Mouse (Mus musculus) midbrain, embryonic 16.5 days (tissue): Measurements from ENCODE around the gene Gm20661. TPM values are rescaled to one million over a fixed set of nuclear protein-coding genes. Genes with fewer than 3 reads are reported as not detected.

Experiments used
- ATAC-seq: fragments of 200-750 bp; cut with Nextera tagmentation; 2 replicates; pipeline ENCODE4 v1.8.0; 2017; ENCODE audit warnings: moderate TSS enrichment
- H3K27ac ChIP-seq: fragments of 300-500 bp; sonication (generic); 2 replicates; pipeline ENCODE4 v1.5.1; 2014; ENCODE audit warnings: mild to moderate bottlenecking, low read length, mixed read lengths
- H3K27me3 ChIP-seq: fragments of 300-500 bp; sonication (generic); 2 replicates; pipeline ENCODE4 v1.6.1; 2014; ENCODE audit warnings: low read depth, low read length, mixed read lengths; ENCODE audit not compliant: control insufficient read depth, insufficient read depth
- H3K36me3 ChIP-seq: fragments of 300-500 bp; sonication (generic); 2 replicates; pipeline ENCODE4 v1.6.1; 2014; ENCODE audit warnings: mild to moderate bottlenecking, low read length, moderate library complexity, mixed read lengths; ENCODE audit not compliant: control insufficient read depth, insufficient read depth
- H3K4me1 ChIP-seq: fragments of 300-500 bp; sonication (generic); 2 replicates; pipeline ENCODE4 v1.6.1; 2014; ENCODE audit warnings: mild to moderate bottlenecking, low read length, mixed read lengths; ENCODE audit not compliant: control insufficient read depth, insufficient read depth
- H3K4me2 ChIP-seq: fragments of 300-500 bp; sonication (generic); 2 replicates; pipeline ENCODE4 v1.6.1; 2014; ENCODE audit warnings: mild to moderate bottlenecking, low read length, mixed read lengths
- H3K4me3 ChIP-seq: fragments of 300-500 bp; sonication (generic); 2 replicates; pipeline ENCODE4 v1.5.1; 2014; ENCODE audit warnings: low read depth, mild to moderate bottlenecking, low read length, moderate library complexity, mixed read lengths
- H3K9ac ChIP-seq: fragments of 300-500 bp; sonication (generic); 2 replicates; pipeline ENCODE4 v1.6.1; 2014; ENCODE audit warnings: low read depth, low read length, mixed read lengths
- H3K9me3 ChIP-seq: fragments of 300-500 bp; sonication (generic); replicated peaks from 2 replicates; pipeline ENCODE4 v1.6.1; 2014; ENCODE audit warnings: mild to moderate bottlenecking, low read length, mixed read lengths; ENCODE audit not compliant: control insufficient read depth, poor library complexity, severe bottlenecking
- WGBS: fragments of 180-500 bp; shearing (Covaris S2); extraction: QIAGEN DNeasy Blood & Tissue Kit; methylation state at CpG from one replicate; pipeline ENCODE4 v1.1.7; 2014; 5-methylcytosine and 5-hydroxymethylcytosine counted together
- polyA plus RNA-seq: library from polyadenylated mRNA; unstranded; fragments of >200 nt; fragmentation: Nextera tagmentation; extraction: Ambion mirVana; gene quantifications from 2 replicates; pipeline ENCODE4 v1.2.1, GENCODE M21; 2015

Gene Gm20661
- 0.65 and 0.67 TPM in 2 replicates for polyA plus RNA-seq

DNA sequence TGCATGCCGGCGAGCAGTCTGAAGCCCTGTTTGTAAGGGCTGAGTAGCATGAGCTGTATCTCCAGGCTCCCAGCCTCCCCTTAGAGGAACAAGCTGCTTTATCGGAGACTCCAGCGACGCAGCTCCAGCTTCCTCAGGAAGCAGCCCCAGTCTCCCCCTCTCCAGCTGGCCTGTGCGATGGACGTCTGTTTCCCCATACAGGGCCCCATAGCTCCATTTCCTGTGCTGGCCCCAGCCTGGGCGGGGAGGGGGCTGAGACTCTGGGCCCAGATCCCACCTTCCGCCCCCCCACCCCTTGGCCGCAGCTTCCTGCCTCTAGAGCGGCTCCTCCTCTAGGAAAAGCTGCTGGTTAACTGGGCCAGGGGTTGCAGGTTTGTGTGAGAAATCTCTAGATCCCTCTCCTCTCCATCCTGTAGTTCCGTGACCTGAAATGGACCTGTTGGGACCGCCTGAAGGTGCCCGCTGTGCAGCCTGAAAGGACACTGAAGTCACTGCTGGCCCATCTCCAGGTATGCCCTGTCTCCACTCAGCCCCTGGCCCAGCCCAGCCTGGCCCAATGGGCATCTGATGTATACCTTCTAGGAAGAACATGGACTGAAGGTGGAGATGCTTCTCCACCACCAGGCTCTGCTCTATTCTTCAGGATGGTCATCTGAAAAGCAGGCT, at the start of gene Gm20661:
Gm20661 (plus strand) TSS at position 378 of the 666 bp plus-strand sequence.
- Histone ChIP-seq H3K27ac (peak within 1 kb of the TSS; percentile 75), H3K36me3 (no peaks in the 10 kb centered on the region), H3K4me3 (0 out of 2 replicates have a peak within 1 kb of the TSS, but pooled peaks have one; percentile 3), H3K9ac (no peak within 1 kb of the TSS), H3K9me3 (no peaks in the 10 kb centered on the region), H3K27me3 (peaks cover 7% of the 10 kb centered on the region), H3K4me1 (peaks cover 10% of the 10 kb centered on the region), H3K4me2 (peak within 1 kb of the TSS; percentile 89; the same call in 1 of the 2 replicates)
- 65% methylated on average over 14 of the region's 14 CpGs for WGBS
- ATAC-seq: no peak

GRCm38 (mm10) chr9:107934146-107934545, 48.7 kb upstream of the Gm20661 start:
- no peak for ATAC-seq
- WGBS: 84% methylated on average over 11 of the region's 11 CpGs
- Histone ChIP-seq H3K36me3 (no peaks in the 10 kb centered on the region), H3K4me1 (peaks cover 12% of the 10 kb centered on the region), H3K4me3 (no peak overlapping the region), H3K9ac (no peak overlapping the region), H3K4me2 (no peak overlapping the region), H3K27me3 (no peaks in the 10 kb centered on the region), H3K27ac (no peak overlapping the region), H3K9me3 (no peaks in the 10 kb centered on the region)

DNA sequence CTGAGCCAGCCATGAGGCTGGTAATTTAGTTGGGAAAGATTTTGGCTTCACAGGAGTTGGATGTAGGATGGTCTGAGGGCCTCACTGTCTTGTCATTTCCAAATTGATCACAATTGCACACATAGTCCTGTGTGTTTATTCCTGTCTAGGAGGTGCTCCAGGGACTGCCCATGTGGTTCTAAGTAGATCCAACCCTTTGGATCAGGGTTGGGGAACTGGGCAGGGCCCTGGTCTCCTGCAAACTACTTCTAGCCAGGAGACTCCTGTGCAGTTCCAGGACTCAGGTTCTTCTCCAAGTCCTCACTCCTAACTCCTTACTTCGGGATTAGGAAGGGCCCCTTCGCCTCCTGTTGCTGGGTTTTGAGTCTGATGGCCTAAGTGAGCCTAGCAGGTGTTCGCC, 47.5 kb upstream of the Gm20661 start, which contains the start of gene Camkv:
Camkv (plus strand) TSS at position 301 of the 400 bp plus-strand sequence.
- peaks cover 12% of the 10 kb centered on the region for H3K4me1 ChIP-seq
- H3K9ac ChIP-seq: peak within 1 kb of the TSS; percentile 76
- no peak for ATAC-seq
- H3K4me2 ChIP-seq: peak within 1 kb of the TSS; percentile 81
- H3K27me3 ChIP-seq: no peaks in the 10 kb centered on the region
- WGBS: 3% methylated on average over 3 of the region's 3 CpGs
- no peaks in the 10 kb centered on the region for H3K36me3 ChIP-seq
- H3K9me3 ChIP-seq: no peaks in the 10 kb centered on the region
- peak within 1 kb of the TSS; percentile 65 for H3K4me3 ChIP-seq
- peak within 1 kb of the TSS; percentile 58 for H3K27ac ChIP-seq

DNA sequence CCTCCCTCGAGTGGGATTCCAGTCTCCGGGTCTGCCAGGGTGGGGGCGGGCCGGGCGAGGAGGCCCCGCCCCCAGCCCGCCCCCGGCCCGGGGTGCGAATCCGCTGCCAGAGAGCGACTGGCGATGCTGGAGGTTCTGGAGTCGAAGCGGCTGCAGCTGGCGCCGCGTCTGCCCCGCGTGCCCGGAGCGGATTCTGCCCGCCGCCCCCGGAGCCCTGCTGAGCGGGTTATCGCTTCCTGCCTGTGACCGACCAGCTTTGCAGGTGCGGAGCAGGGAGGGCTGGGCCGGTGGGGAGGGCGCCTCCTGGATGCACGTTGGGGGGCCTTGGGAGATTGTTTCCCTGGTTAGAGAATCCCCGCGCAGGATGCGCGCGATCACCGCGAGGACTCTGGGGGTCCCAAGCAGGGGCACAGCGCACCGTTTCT, 47.1 kb upstream of the Gm20661 start:
- peak overlapping the region; percentile 65 for H3K4me3 ChIP-seq
- H3K36me3 ChIP-seq: no peaks in the 10 kb centered on the region
- peak overlapping the region; percentile 76 for H3K9ac ChIP-seq
- H3K27me3 ChIP-seq: no peaks in the 10 kb centered on the region
- peak; percentile 59 for ATAC-seq
- H3K4me2 ChIP-seq: peak overlapping the region; percentile 81
- peaks cover 12% of the 10 kb centered on the region for H3K4me1 ChIP-seq
- H3K9me3 ChIP-seq: no peaks in the 10 kb centered on the region
- peak overlapping the region; percentile 58 for H3K27ac ChIP-seq
- WGBS: under 1% methylated on average over 40 of the region's 41 CpGs

- H3K4me3 ChIP-seq: peak overlapping the region; percentile 65
- H3K27me3 ChIP-seq: no peaks in the 10 kb centered on the region
- H3K36me3 ChIP-seq: no peaks in the 10 kb centered on the region
- peaks cover 12% of the 10 kb centered on the region for H3K4me1 ChIP-seq
- H3K9me3 ChIP-seq: no peaks in the 10 kb centered on the region
- peak overlapping the region; percentile 81 for H3K4me2 ChIP-seq
- no peak overlapping the region for H3K27ac ChIP-seq
- peak; percentile 79 for ATAC-seq
- peak overlapping the region; percentile 76 for H3K9ac ChIP-seq
- under 1% methylated on average over 29 of the region's 29 CpGs for WGBS
These were observed 46.5 kb upstream of the Gm20661 start for GRCm38 (mm10) chr9:107936215-107936822.

DNA sequence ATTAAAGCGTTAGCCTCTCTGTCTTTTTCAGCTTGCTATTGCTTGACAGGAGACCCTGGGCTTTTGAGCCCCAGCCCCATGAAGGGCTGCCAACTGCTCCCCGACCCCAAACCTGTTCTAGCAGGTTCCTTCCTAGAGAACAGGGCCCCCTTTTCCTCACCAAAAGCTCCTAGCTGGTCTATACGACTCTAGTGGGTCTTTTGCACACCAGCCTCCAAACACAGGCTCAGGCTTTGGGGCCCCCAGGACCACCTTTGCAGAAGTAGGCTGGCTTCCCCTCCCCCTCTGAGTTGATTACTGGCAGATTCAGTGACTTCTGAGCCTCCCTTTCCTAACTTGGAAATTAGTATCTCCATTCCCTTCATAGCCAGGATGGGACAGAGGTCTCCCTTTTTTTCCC, 46.0 kb upstream of the Gm20661 start:
- Histone ChIP-seq H3K27me3 (no peaks in the 10 kb centered on the region), H3K36me3 (no peaks in the 10 kb centered on the region), H3K4me3 (peak overlapping the region; percentile 65), H3K4me1 (peaks cover 12% of the 10 kb centered on the region), H3K9me3 (no peaks in the 10 kb centered on the region), H3K9ac (peak overlapping the region; percentile 76), H3K27ac (no peak overlapping the region), H3K4me2 (peak overlapping the region; percentile 81)
- ATAC-seq: 0 out of 2 replicates have a peak, but pooled peaks have one; percentile 19
- WGBS: 4% methylated on average over 3 of the region's 3 CpGs

GRCm38 (mm10) chr9:107947241-107948194, 35.3 kb upstream of the Gm20661 start:
- H3K27ac ChIP-seq: no peak overlapping the region
- no peak overlapping the region for H3K4me3 ChIP-seq
- peaks cover 5% of the 10 kb centered on the region; the same call in 1 of the 2 replicates for H3K36me3 ChIP-seq
- no peaks in the 10 kb centered on the region for H3K9me3 ChIP-seq
- H3K27me3 ChIP-seq: no peaks in the 10 kb centered on the region
- WGBS: 91% methylated on average over 31 of the region's 31 CpGs
- ATAC-seq: no peak
- no peak overlapping the region for H3K9ac ChIP-seq
- H3K4me1 ChIP-seq: peaks cover 13% of the 10 kb centered on the region
- H3K4me2 ChIP-seq: no peak overlapping the region

- Histone ChIP-seq H3K9me3 (no peaks in the 10 kb centered on the region), H3K4me1 (peaks cover 13% of the 10 kb centered on the region), H3K4me3 (no peak overlapping the region), H3K27ac (no peak overlapping the region), H3K36me3 (peaks cover 5% of the 10 kb centered on the region; the same call in 1 of the 2 replicates), H3K9ac (no peak overlapping the region), H3K4me2 (no peak overlapping the region), H3K27me3 (no peaks in the 10 kb centered on the region)
- ATAC-seq: no peak
- 86% methylated on average over 13 of the region's 13 CpGs for WGBS
These were observed 33.5 kb upstream of the Gm20661 start for GRCm38 (mm10) chr9:107949184-107949921.
